Mouse (Mus musculus): Measurements from ENCODE around the gene Nyap2. TPM values are rescaled to one million over a fixed set of nuclear protein-coding genes. Genes with fewer than 3 reads are reported as not detected.

The Nyap2 gene
- polyA plus RNA-seq, 1 experiment from 2014 or later = 0.05 TPM

DNA sequence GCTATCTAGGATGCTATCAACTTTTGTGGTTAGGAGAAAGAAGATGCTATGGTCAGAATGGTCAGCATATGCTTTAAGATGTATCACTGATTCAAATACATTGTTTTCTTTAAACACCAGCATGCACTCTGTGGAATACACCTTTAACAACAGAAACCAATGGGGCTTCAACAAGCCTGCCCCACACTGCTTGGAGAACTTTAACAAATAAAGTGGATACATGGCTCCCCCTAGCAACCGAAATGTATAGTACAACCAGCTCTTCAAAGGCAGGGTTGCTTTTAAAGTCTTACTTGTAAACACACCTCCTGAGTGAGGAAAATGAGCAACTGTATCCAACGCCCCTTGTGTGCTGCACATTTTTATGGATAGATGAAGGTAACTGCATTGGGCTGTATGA is 224.9 kb downstream of the Nyap2 start:
- Histone ChIP-seq H3K36me3 (no peaks in the 10 kb centered on the region), H3K9ac (no peak overlapping the region), H3K27me3 (replicated peaks) (no peaks in the 10 kb centered on the region), H3K4me1 (no peaks in the 10 kb centered on the region), H3K9me3 (no peaks in the 10 kb centered on the region), H3K4me3 (no peak overlapping the region), H3K27ac (replicated peaks) (no peak overlapping the region), H3K4me2 (no peak overlapping the region)
- WGBS = 1% methylated on average over 2 of the region's 2 CpGs
- no peak for ATAC-seq (ENCODE audit: extremely low read depth, insufficient number of reproducible peaks, low FRiP score, low TSS enrichment)

DNA sequence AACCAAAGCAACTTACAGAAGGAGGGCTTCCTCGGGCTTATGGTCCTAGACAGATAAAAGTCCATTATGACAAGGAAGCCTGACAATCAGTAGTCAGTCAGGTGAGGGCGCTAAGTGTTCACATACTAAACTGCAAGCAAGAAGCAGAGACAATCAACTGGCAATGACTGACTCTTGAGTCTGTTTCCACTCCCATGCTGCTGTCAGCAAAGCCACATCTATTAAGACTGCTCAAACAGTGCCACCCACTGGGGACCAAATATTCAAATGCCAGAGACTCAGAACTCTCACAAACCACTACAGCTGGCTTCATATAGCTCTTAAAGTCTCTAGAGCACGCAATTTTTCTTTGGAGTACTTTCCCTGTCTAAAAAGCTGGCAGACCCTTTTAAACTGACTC is 226.6 kb downstream of the Nyap2 start:
- WGBS = 47% methylated on average over 3 of the region's 3 CpGs
- no peak overlapping the region for H3K4me2 ChIP-seq
- no peak for ATAC-seq (ENCODE audit: extremely low read depth, insufficient number of reproducible peaks, low FRiP score, low TSS enrichment)

GRCm38 (mm10) chr1:81307407-81307806 is 230.7 kb downstream of the Nyap2 start:
- no peaks in the 10 kb centered on the region for H3K36me3 ChIP-seq
- no peak overlapping the region for H3K4me3 ChIP-seq
- no peaks in the 10 kb centered on the region; the same call in 1 of the 2 replicates for H3K27me3 ChIP-seq (replicated peaks)
- no peak overlapping the region for H3K27ac ChIP-seq (replicated peaks)
- no peak overlapping the region for H3K9ac ChIP-seq
- H3K9me3 ChIP-seq = no peaks in the 10 kb centered on the region
- no peak overlapping the region for H3K4me2 ChIP-seq
- ATAC-seq (ENCODE audit: extremely low read depth, insufficient number of reproducible peaks, low FRiP score, low TSS enrichment) = no peak
- no peaks in the 10 kb centered on the region for H3K4me1 ChIP-seq

More for the DNA sequence above, 226.6 kb downstream of the Nyap2 start:
- no peak overlapping the region for H3K9ac ChIP-seq
- no peaks in the 10 kb centered on the region for H3K36me3 ChIP-seq
- no peak overlapping the region for H3K4me3 ChIP-seq
- H3K4me1 ChIP-seq = no peaks in the 10 kb centered on the region
- no peaks in the 10 kb centered on the region; the same call in 1 of the 2 replicates for H3K27me3 ChIP-seq (replicated peaks)
- no peak overlapping the region for H3K27ac ChIP-seq (replicated peaks)
- H3K9me3 ChIP-seq = no peaks in the 10 kb centered on the region

GRCm38 (mm10) chr1:81307934-81308333 is 231.2 kb downstream of the Nyap2 start:
- no peaks in the 10 kb centered on the region for H3K4me1 ChIP-seq
- no peaks in the 10 kb centered on the region for H3K36me3 ChIP-seq
- H3K27ac ChIP-seq (replicated peaks) = no peak overlapping the region
- no peak overlapping the region for H3K4me2 ChIP-seq
- H3K4me3 ChIP-seq = no peak overlapping the region
- no peak for ATAC-seq (ENCODE audit: extremely low read depth, insufficient number of reproducible peaks, low FRiP score, low TSS enrichment)
- no peaks in the 10 kb centered on the region; the same call in 1 of the 2 replicates for H3K27me3 ChIP-seq (replicated peaks)
- no peaks in the 10 kb centered on the region for H3K9me3 ChIP-seq
- no peak overlapping the region for H3K9ac ChIP-seq
- WGBS = 52% methylated on average over 2 of the region's 2 CpGs

- no peak for ATAC-seq (ENCODE audit: extremely low read depth, insufficient number of reproducible peaks, low FRiP score, low TSS enrichment)
- H3K36me3 ChIP-seq = no peaks in the 10 kb centered on the region
- WGBS = 5% methylated on average over 1 of the region's 1 CpGs
Measured at GRCm38 (mm10) chr1:81310087-81310626, 233.4 kb downstream of the Nyap2 start.

GRCm38 (mm10) chr1:81316403-81316994 is 239.7 kb downstream of the Nyap2 start:
- H3K36me3 ChIP-seq = no peaks in the 10 kb centered on the region
- no peak overlapping the region for H3K9ac ChIP-seq
- H3K27ac ChIP-seq (replicated peaks) = no peak overlapping the region
- ATAC-seq (ENCODE audit: extremely low read depth, insufficient number of reproducible peaks, low FRiP score, low TSS enrichment) = no peak
- no peak overlapping the region for H3K4me2 ChIP-seq
- H3K9me3 ChIP-seq = no peaks in the 10 kb centered on the region
- WGBS = 54% methylated on average over 9 of the region's 9 CpGs
- no peaks in the 10 kb centered on the region for H3K4me1 ChIP-seq
- H3K4me3 ChIP-seq = no peak overlapping the region
- 0 out of 2 replicates have a peak, but pooled peaks cover 4% of the 10 kb centered on the region for H3K27me3 ChIP-seq (replicated peaks)

More at GRCm38 (mm10) chr1:81310087-81310626, 233.4 kb downstream of the Nyap2 start:
- no peaks in the 10 kb centered on the region for H3K4me1 ChIP-seq
- H3K27ac ChIP-seq (replicated peaks) = no peak overlapping the region
- H3K9ac ChIP-seq = no peak overlapping the region
- no peaks in the 10 kb centered on the region for H3K9me3 ChIP-seq
- H3K4me2 ChIP-seq = no peak overlapping the region
- no peak overlapping the region for H3K4me3 ChIP-seq
- peaks cover 4% of the 10 kb centered on the region; the same call in 1 of the 2 replicates for H3K27me3 ChIP-seq (replicated peaks)

DNA sequence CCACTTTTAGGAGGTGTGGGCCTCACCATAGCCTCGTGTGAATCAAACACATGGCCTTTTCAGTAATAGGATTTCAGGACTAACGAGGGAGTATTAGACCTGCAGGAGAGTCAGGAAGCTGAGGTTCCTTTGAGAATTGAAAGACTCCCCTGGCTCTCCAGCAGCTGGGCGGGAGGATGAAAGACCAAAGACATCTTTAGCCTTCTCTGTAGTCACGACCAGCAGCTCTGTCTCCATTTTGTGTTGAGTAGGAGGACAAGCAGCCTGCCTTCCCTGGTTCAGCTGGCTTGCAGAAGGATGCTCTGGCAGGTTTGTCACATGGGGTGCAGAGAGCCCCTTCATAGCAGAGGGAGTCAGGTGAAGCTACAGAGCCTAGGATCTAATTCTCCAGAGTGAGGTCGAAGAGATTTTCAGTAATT is 240.3 kb downstream of the Nyap2 start:
- Histone ChIP-seq H3K4me1 (no peaks in the 10 kb centered on the region), H3K4me2 (no peak overlapping the region), H3K9me3 (no peaks in the 10 kb centered on the region), H3K36me3 (no peaks in the 10 kb centered on the region), H3K9ac (no peak overlapping the region), H3K27ac (replicated peaks) (no peak overlapping the region), H3K27me3 (replicated peaks) (0 out of 2 replicates have a peak, but pooled peaks cover 4% of the 10 kb centered on the region), H3K4me3 (no peak overlapping the region)
- no peak for ATAC-seq (ENCODE audit: extremely low read depth, insufficient number of reproducible peaks, low FRiP score, low TSS enrichment)
- 68% methylated on average over 5 of the region's 5 CpGs for WGBS

- Histone ChIP-seq H3K27ac (replicated peaks) (no peak overlapping the region), H3K9me3 (no peaks in the 10 kb centered on the region), H3K4me1 (no peaks in the 10 kb centered on the region), H3K4me3 (no peak overlapping the region), H3K4me2 (no peak overlapping the region), H3K36me3 (no peaks in the 10 kb centered on the region), H3K9ac (no peak overlapping the region), H3K27me3 (replicated peaks) (no peaks in the 10 kb centered on the region)
- ATAC-seq (ENCODE audit: extremely low read depth, insufficient number of reproducible peaks, low FRiP score, low TSS enrichment) = no peak
- WGBS = 23% methylated on average over 1 of the region's 1 CpGs
Measured at GRCm38 (mm10) chr1:81387722-81388121, 311.0 kb downstream of the Nyap2 start.

Data from heart, embryonic 13.5 days (tissue).